Mouse (Mus musculus) MEL (cell line): ENCODE measurements around the gene Nup37.

Experiments
- CTCF ChIP-seq, 3 experiments: IDR thresholded peaks in 2 of 3; conservative IDR thresholded peaks in 1 of 3; 2 replicates each; pipeline ENCODE4 v1.5.1; 2011 to 2012; ENCODE audit warnings: low read length in 3 of 3, low read depth in 2 of 3, mild to moderate bottlenecking in 2 of 3, improper control_type of control experiment in 1 of 3, inconsistent platforms in 1 of 3, mixed read lengths in 1 of 3, moderate library complexity in 1 of 3; ENCODE audit not compliant: control insufficient read depth in 1 of 3, insufficient read depth in 1 of 3, poor library complexity in 1 of 3, severe bottlenecking in 1 of 3
- HCFC1 ChIP-seq: IDR thresholded peaks from 2 replicates; pipeline ENCODE4 v1.6.1; 2012; ENCODE audit warnings: low read depth, mild to moderate bottlenecking, inconsistent platforms, low read length, improper control_type of control experiment, moderate library complexity

DNA sequence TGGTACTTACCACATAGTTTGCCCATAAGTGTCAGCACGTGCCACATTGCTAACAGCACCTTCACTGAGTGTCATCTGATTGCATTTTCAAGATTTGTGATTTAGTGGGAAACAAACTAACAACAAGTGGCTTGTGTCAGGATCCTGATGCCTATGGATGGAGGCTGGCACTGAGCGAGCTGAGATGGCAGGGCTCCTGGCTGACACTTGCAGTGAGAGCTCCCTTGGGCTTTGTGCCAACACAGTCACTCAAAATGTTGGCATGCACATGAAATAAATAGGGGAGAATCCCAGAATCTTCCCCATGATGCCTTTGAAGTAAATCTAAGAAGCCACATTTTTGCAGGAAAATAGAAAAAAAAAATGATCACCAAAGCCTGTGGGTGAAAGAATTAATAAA is 33.5 kb upstream of the Nup37 start:
- TF ChIP-seq CTCF (IDR thresholded peaks at IDR 0.05 in 2 of 3, conservative IDR thresholded peaks at IDR 0.05 in 1 of 3; ENCODE audit: control insufficient read depth in 1 of 3, insufficient read depth in 1 of 3, low read depth in 2 of 3, low read length in 3 of 3, poor library complexity in 1 of 3, severe bottlenecking in 1 of 3) (no peak), HCFC1 (no peak)
